Mouse (Mus musculus) urinary bladder, postnatal 36 days (tissue): Measurements from ENCODE around the gene Slc17a9.

Source experiments
- DNase-seq, 2 experiments: peaks; one replicate each; pipeline ENCODE4 v3.0.0; 2022; ENCODE audit warnings: low spot score in 2 of 2, mixed read lengths in 1 of 2

The Slc17a9 gene

GRCm38 (mm10) chr2:180754976-180755688 is 30.1 kb downstream of the Slc17a9 start:
- no peak for DNase-seq

- peak; percentile 23 to 39 for DNase-seq
These were observed 30.8 kb downstream of the Slc17a9 start for GRCm38 (mm10) chr2:180755896-180756295.

DNA sequence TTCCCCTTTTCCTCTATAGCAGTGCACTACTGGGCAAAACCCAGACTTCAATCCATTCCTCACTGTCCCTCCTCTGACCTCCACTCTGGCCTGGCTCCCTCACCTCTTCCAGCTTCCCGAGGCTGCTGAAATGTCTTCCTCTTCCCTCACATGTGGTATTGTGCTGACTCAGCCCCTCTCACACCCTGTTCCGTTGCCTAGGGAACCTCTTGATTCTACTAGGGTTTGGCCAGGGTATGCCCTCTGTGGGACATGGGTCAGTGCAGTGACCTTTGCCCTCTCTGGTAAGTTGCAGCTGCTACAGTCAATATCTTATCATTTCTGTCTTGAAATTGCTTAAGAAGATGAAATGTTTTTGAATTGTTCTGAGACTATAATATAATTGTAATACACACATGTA is 31.7 kb downstream of the Slc17a9 start:
- DNase-seq, result no peak

GRCm38 (mm10) chr2:180758513-180759263 is 33.6 kb downstream of the Slc17a9 start:
- DNase-seq, result no peak

DNA sequence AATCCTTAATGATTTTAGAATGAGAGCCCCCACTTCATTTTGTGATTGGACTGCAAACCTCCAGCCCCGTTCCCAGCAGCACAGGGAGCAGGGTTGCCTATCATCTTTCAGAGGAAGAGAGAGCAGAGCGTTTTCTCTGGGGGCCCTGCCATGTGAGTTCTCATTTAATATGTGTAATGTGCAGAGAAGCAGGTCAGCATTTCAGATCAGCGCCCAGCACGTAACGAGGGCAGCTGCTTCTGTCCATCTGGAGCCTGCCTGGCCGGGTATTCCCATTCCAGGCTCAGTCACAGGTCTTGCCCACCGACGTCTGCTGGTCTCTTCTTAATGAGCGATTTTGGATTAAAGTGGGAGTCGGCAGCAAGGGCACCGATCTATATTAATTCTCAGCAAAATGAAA is 39.9 kb downstream of the Slc17a9 start:
- no peak for DNase-seq

- DNase-seq, result no peak
These were observed 40.6 kb downstream of the Slc17a9 start for GRCm38 (mm10) chr2:180765713-180766112.

DNA sequence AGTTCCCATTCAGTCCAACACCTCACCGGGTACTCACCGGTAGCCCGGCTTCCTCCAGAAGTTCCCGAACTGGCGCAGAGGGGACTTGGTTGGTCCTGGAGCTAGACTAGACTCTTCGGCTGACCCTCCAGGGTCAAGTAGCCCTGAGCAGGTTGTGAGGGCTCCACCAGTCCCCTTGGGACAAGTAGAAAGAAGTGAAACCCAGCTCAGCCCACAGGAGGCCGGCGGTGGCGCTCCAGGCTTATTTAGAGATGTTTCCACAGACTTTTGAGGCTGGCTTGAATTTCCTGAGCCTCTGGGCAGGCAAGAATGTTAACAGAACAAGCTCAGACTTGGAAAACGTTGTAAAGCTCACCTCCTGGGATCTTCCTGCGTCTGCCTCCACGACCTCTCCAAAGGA is 50.2 kb downstream of the Slc17a9 start:
- no peak for DNase-seq

GRCm38 (mm10) chr2:180775641-180776040 is 50.6 kb downstream of the Slc17a9 start:
- DNase-seq, result no peak

DNA sequence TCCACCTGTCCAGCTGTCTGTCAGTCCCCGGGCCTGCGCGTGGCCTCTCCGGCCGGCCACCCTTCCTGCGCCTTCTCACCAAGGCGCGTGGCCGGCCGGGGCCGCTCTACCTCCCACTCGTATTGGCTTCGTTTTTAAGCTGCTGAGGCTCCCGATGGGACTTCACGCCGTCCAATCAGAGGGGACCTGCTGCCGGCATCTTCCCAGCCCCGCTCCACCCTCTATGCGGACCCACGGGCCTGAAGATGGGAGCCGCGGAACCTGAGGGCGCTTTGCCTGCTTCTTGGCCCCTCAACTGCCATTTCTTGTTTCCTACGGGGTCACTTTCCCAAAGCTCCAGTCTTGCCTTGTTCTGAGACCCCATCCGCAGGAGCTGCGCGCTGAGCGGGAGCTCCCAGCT is 51.7 kb downstream of the Slc17a9 start, which contains the start of gene Bhlhe23:
Bhlhe23 (minus strand) TSS at position 108 of the 400 bp plus-strand sequence.
- DNase-seq, result no peak

DNA sequence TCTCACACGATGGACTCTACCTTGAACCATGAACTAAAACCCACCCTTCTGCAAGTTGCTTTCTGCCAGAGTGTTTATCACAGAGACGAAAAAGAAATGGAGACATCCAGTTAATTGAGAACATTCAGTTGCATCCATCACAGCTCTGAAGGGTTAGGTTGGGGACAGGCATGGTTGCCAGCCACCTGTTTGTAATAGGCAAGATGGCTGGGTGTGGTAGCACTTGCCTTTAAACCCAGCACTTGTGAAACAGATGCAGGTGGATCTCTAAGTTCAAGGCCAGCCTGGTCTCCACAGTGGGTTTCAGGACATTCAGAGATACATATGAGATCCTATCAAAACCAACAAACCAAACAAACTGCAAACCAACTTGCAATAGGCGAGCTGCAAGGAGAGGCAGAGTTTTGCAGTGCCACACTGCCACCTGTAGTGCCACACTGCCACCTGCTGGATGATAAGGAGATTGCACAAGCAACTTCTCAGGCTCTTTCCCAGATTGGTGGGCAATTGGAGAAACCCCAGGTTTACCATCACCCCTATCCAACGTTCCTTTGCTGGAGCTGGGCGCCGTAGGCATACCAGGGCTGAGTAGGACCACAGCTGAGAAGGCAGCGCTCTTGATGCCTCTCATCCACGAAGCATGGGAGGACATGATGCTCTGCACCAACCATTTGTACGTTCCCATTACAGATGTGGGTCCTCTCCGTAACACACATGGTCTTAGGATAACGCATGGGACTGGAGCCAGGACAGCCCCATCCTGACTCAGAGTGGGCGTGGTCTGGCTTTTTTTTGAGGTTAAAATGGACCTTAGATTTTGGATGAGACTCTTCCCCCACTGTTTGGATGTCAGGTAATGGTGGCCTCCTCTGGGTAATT is 54.4 kb downstream of the Slc17a9 start:
- DNase-seq, result peak; percentile 33 to 36

GRCm38 (mm10) chr2:180780282-180780681 is 55.2 kb downstream of the Slc17a9 start:
- DNase-seq, result no peak

DNA sequence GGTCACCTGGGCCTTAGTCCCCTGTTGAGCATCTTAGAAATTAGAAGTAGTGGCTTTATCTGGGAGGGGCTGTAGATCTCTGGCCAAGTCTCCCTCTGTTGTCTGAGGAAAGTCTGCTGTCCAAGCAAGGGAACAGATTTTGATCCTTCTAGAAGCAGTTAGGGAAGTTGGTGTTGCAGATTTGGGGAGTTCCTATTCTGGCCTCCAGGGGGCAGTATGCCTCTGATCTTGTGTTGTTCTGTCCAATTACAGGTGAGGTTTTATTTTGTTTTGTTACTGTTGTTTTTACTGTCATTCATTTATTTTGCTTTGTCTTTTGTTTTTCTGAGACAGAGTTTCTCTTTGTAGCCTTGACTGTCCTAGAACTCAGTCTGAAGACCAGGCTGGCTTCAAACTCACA is 61.7 kb downstream of the Slc17a9 start:
- peak; percentile 17 for DNase-seq

DNA sequence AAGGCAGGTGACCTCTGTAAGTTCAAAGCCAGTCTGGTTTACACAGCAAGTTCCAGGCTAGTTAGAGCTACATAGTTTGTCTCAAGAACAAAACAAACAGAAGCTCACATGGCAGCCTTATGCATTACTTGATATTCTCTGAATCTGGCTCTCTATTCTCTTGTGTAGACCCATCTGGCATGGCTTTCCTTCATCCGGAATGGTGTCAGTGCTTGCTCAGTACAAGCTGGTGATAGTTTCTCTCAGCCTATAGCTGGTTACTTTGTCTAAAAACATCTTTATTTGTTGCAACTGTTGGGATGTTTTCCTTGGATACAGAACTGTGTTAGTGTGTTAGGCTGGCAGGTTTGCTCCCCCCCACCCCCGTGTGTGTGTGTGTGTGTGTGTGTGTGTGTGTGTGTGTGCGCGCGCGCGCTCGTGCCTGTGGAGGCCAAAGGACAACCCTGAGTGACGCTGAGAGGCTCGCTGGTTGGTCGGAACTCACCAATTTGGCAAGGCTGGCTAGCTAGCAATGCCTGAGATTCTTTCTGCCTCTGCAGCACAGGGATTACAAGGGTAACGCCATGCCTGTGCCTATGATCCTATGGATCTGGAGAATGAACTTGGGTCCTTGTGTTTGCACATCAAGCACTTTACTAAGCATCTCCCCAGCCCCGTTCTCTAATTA is 62.6 kb downstream of the Slc17a9 start:
- DNase-seq, result no peak

- no peak for DNase-seq
These were observed 63.3 kb downstream of the Slc17a9 start for GRCm38 (mm10) chr2:180788386-180788785.

DNA sequence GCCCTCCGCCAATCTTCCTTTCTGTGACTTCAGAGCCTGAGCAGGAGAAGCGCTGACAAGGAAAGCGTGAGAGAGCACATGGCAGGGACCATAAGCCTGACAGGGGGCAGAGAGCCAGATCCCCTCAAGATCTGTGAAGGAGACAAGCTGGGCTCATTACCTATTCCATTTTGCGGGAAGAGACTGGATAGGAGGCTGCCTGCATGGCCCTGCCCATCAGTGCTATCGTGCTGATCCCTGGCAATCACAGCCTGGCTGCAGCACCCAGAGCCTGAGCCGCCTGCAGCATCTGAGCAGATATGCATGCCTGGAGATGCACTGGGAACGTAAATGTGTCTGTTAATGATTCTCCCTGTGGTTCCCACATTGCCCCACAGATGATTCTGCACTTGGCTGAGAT is 63.8 kb downstream of the Slc17a9 start:
- no peak for DNase-seq

GRCm38 (mm10) chr2:180791674-180792073 is 66.6 kb downstream of the Slc17a9 start:
- peak in 1 of 2 experiments; percentile 6 for DNase-seq
